Mouse (Mus musculus): ENCODE data around the gene Pdzd9. TPM values are rescaled to one million over a fixed set of nuclear protein-coding genes. Genes with fewer than 3 reads are reported as not detected.
"Not testable (repeated sequence)": the region's sequence is repeated elsewhere in the genome, so short reads cannot be mapped to it uniquely, and the experiment has no call there.

Gene Pdzd9
- polyA plus RNA-seq (2014; fragmentation: Nextera tagmentation; extraction: Ambion mirVana), result 0.33 and 0.50 TPM in 2 replicates

DNA sequence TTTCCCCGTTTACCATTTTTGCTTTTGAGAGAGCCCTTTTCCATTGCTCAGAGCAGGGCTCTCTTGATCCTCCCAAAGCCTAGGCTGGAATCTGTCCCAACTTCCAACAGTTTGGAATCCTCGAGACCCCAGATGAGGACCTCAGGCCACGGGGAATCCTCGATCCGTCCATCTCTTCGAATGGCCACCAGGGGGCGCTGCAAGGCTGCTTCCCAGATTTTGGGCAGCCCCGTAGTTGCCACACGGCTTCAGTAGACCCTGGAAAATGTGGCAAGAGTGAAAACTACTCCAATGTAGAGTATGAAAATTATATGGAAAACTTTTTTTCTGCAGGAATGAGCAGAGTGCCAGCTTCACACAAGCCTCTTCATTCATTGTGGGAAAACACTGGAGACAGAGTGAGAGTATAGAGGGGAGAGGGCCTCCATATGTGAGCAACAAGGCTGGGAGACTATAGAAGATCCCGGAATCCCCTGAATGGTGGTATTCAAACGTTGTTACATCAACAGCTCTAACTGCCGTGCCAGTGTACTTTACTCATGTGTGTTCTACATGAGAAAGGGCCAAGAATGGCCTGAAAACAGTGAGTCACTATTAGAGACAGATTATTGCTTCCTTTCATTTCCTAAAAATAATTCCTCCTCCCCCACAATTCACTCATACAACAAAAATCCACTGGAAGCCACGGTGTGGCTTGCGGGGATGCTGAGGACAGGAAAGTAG, at the start of gene Pdzd9:
TSS of gene Pdzd9 (minus strand) at position 191 of the 723 bp plus-strand sequence.
- no peaks in the 10 kb centered on the region for H3K4me1 ChIP-seq (ENCODE audit: control insufficient read depth, insufficient read depth, low read length)
- H3K27ac ChIP-seq (replicated peaks; ENCODE audit: low read depth, low read length), result no peak within 1 kb of the TSS
- no peak within 1 kb of the TSS for H3K4me2 ChIP-seq (ENCODE audit: low read depth, low read length)
- no peaks in the 10 kb centered on the region for H3K9me3 ChIP-seq (replicated peaks; ENCODE audit: control insufficient read depth, low read length)
- 20% methylated on average over 14 of the region's 14 CpGs for WGBS
- peak; percentile 86 for DNase-seq (ENCODE audit: low spot score)
- ATAC-seq (replicated peaks; ENCODE audit: insufficient number of reproducible peaks, low FRiP score, low TSS enrichment, low read depth), result peak; percentile 66; the same call in 1 of the 2 replicates
- H3K4me3 ChIP-seq (ENCODE audit: low read depth, low read length), result no peak within 1 kb of the TSS
- H3K27me3 ChIP-seq (ENCODE audit: control insufficient read depth, insufficient read depth, low read length), result no peaks in the 10 kb centered on the region; the same call in 1 of the 2 replicates
- H3K36me3 ChIP-seq (replicated peaks; ENCODE audit: control insufficient read depth, insufficient read depth, low read depth, low read length), result no peaks in the 10 kb centered on the region
- no peak within 1 kb of the TSS for H3K9ac ChIP-seq (replicated peaks; ENCODE audit: low read length)

DNA sequence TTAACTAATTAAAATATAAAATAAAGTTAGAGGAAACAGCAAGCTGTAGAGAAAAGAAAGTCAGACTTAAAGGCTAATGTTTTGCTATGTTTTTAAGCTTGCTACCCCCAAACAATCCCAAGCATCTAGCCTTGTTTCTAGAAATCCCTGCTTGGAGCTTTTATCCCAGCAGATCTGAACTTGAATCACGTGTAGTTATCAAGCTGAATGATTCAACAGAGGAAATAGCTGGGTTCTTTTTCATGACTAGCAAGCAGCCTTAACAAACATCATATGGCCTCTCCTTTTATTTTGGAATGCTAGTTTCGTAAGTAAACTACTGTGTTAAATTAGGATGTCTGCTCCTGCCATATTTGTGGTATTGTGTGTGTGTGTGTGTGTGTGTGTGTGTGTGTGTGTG, 47.1 kb upstream of the Pdzd9 start:
- Histone ChIP-seq H3K27ac (replicated peaks; ENCODE audit: low read depth, low read length) (no peak overlapping the region), H3K4me1 (ENCODE audit: control insufficient read depth, insufficient read depth, low read length) (no peaks in the 10 kb centered on the region), H3K9ac (replicated peaks; ENCODE audit: low read length) (no peak overlapping the region), H3K36me3 (replicated peaks; ENCODE audit: control insufficient read depth, insufficient read depth, low read depth, low read length) (no peaks in the 10 kb centered on the region; the same call in 1 of the 2 replicates), H3K4me2 (ENCODE audit: low read depth, low read length) (no peak overlapping the region), H3K9me3 (replicated peaks; ENCODE audit: control insufficient read depth, low read length) (no peaks in the 10 kb centered on the region), H3K27me3 (ENCODE audit: control insufficient read depth, insufficient read depth, low read length) (no peaks in the 10 kb centered on the region), H3K4me3 (ENCODE audit: low read depth, low read length) (no peak overlapping the region)
- 62% methylated on average over 2 of the region's 2 CpGs for WGBS
- ATAC-seq (replicated peaks; ENCODE audit: insufficient number of reproducible peaks, low FRiP score, low TSS enrichment, low read depth) (no peak), DNase-seq (ENCODE audit: low spot score) (no peak)

DNA sequence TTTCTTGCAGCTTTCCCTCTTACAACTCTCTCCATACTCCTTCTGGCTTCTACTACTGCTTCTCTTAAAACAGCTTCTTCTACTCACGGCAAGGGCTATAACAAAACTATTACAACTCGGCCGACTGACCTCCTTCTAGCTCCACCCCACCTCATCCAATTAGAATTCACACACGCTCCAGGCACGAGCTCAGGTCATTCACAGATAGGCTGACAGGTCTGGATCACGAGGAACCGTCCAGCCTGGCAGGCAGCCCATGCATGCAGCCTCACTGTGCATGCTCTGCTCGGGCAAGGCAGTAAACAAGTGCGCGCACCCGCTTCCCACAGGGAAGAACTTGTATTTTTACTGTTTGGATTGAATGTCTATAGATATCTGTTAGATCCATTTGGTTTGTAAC, 43.8 kb upstream of the Pdzd9 start:
- 94% methylated on average over 11 of the region's 11 CpGs for WGBS
- ATAC-seq (replicated peaks; ENCODE audit: insufficient number of reproducible peaks, low FRiP score, low TSS enrichment, low read depth); DNase-seq (ENCODE audit: low spot score); H3K27me3 ChIP-seq (ENCODE audit: control insufficient read depth, insufficient read depth, low read length); H3K27ac ChIP-seq (replicated peaks; ENCODE audit: low read depth, low read length); H3K36me3 ChIP-seq (replicated peaks; ENCODE audit: control insufficient read depth, insufficient read depth, low read depth, low read length); H3K4me2 ChIP-seq (ENCODE audit: low read depth, low read length); H3K9me3 ChIP-seq (replicated peaks; ENCODE audit: control insufficient read depth, low read length); H3K4me1 ChIP-seq (ENCODE audit: control insufficient read depth, insufficient read depth, low read length); H3K9ac ChIP-seq (replicated peaks; ENCODE audit: low read length); H3K4me3 ChIP-seq (ENCODE audit: low read depth, low read length): not testable (repeated sequence)

DNA sequence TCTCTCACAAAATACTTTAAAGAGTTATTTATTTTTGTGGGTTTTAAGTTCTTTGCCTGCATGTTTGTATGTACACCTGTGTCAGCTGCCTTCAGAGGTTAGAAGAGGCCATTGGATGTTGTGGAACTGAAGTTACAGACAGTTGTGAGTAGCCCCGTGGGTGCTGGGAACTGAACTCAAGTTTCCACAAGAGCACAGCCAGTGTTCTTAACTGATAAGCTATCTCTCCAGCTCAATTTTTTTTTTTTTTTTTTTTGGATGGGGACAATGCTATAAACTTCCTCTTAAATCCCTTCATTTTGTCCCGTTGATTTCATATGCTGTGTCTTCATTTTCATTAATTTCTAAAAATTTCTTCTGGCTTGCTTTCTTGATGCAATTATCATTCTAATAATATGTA, 43.1 kb upstream of the Pdzd9 start:
- H3K4me2 ChIP-seq (ENCODE audit: low read depth, low read length), result no peak overlapping the region
- DNase-seq (ENCODE audit: low spot score) (no peak), ATAC-seq (replicated peaks; ENCODE audit: insufficient number of reproducible peaks, low FRiP score, low TSS enrichment, low read depth) (no peak)
- no peaks in the 10 kb centered on the region for H3K9me3 ChIP-seq (replicated peaks; ENCODE audit: control insufficient read depth, low read length)
- no peaks in the 10 kb centered on the region for H3K36me3 ChIP-seq (replicated peaks; ENCODE audit: control insufficient read depth, insufficient read depth, low read depth, low read length)
- H3K9ac ChIP-seq (replicated peaks; ENCODE audit: low read length), result no peak overlapping the region
- 93% methylated on average over 2 of the region's 2 CpGs for WGBS
- no peak overlapping the region for H3K27ac ChIP-seq (replicated peaks; ENCODE audit: low read depth, low read length)
- no peaks in the 10 kb centered on the region for H3K4me1 ChIP-seq (ENCODE audit: control insufficient read depth, insufficient read depth, low read length)
- no peak overlapping the region for H3K4me3 ChIP-seq (ENCODE audit: low read depth, low read length)
- no peaks in the 10 kb centered on the region for H3K27me3 ChIP-seq (ENCODE audit: control insufficient read depth, insufficient read depth, low read length)

DNA sequence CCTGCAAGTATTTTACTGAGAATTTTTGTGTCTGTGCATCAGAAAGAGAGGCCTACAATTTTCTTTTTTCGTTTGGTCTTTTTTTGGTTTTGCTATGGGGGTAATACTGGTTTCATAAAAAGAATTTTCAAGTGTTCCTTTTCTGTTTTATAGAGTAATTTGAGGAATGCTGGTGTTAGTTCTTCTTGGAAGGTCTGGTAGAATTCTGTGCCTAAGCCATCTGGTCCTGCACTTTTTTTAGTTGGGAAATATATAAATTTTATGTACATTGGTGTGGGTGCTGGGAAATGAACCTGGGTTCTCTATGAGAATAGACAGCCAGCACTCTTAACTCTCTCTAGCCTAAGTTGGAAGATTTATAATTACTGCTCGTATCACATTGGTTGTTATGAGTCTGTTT, 41.9 kb upstream of the Pdzd9 start:
- no peaks in the 10 kb centered on the region for H3K36me3 ChIP-seq (replicated peaks; ENCODE audit: control insufficient read depth, insufficient read depth, low read depth, low read length)
- no peak overlapping the region for H3K4me2 ChIP-seq (ENCODE audit: low read depth, low read length)
- no peak overlapping the region for H3K4me3 ChIP-seq (ENCODE audit: low read depth, low read length)
- H3K27me3 ChIP-seq (ENCODE audit: control insufficient read depth, insufficient read depth, low read length), result no peaks in the 10 kb centered on the region
- H3K9me3 ChIP-seq (replicated peaks; ENCODE audit: control insufficient read depth, low read length), result no peaks in the 10 kb centered on the region
- no peak overlapping the region for H3K9ac ChIP-seq (replicated peaks; ENCODE audit: low read length)
- ATAC-seq (replicated peaks; ENCODE audit: insufficient number of reproducible peaks, low FRiP score, low TSS enrichment, low read depth) (no peak), DNase-seq (ENCODE audit: low spot score) (no peak)
- 92% methylated on average over 2 of the region's 2 CpGs for WGBS
- no peaks in the 10 kb centered on the region for H3K4me1 ChIP-seq (ENCODE audit: control insufficient read depth, insufficient read depth, low read length)
- no peak overlapping the region for H3K27ac ChIP-seq (replicated peaks; ENCODE audit: low read depth, low read length)

DNA sequence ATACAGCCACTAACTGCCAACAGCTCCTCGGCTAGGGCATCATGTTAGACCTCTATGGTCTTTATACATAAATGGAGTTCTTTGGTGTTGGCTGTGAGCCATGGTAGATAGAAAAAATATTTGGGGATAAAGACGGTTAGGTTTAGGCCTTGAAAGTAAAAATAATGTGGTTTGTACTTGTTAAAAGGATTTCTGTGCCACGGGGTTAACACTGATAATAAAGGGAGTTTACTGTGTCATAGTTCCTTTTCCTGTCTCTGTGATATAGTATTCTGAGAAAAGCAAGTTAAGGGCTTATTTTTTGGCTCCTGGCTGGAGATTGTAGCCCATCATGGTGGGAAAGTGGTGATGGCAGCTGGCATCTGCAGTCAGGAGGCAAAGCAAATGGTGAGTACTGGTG, 33.7 kb upstream of the Pdzd9 start:
- H3K36me3 ChIP-seq (replicated peaks; ENCODE audit: control insufficient read depth, insufficient read depth, low read depth, low read length), result no peaks in the 10 kb centered on the region

DNA sequence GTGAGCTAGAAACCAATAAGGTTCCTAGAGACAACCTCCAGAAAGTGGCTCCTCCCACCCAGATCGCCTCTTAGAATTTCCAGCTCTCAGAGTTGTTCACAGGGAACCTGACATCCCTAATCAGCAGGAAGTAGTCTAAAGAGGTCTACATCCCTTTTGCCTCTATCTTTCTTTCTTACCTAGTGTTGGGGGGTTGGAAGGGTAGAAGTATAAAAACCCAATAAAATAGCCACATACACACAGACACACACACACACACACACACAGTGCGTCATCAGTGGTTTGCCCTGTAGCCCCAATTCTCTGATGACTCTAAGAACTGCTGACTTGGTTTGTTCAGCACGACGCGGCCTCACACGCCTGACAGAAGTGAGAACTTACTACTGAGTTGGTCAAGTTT, 29.4 kb upstream of the Pdzd9 start:
- H3K27ac ChIP-seq (replicated peaks; ENCODE audit: low read depth, low read length), result no peak overlapping the region
- H3K27me3 ChIP-seq (ENCODE audit: control insufficient read depth, insufficient read depth, low read length), result no peaks in the 10 kb centered on the region
- no peaks in the 10 kb centered on the region for H3K36me3 ChIP-seq (replicated peaks; ENCODE audit: control insufficient read depth, insufficient read depth, low read depth, low read length)
- no peaks in the 10 kb centered on the region for H3K9me3 ChIP-seq (replicated peaks; ENCODE audit: control insufficient read depth, low read length)
- DNase-seq (ENCODE audit: low spot score) (no peak), ATAC-seq (replicated peaks; ENCODE audit: insufficient number of reproducible peaks, low FRiP score, low TSS enrichment, low read depth) (no peak)
- no peak overlapping the region for H3K4me2 ChIP-seq (ENCODE audit: low read depth, low read length)
- no peak overlapping the region for H3K4me3 ChIP-seq (ENCODE audit: low read depth, low read length)
- H3K4me1 ChIP-seq (ENCODE audit: control insufficient read depth, insufficient read depth, low read length), result no peaks in the 10 kb centered on the region
- WGBS, result 95% methylated on average over 6 of the region's 6 CpGs
- H3K9ac ChIP-seq (replicated peaks; ENCODE audit: low read length), result no peak overlapping the region

More for the DNA sequence above, 33.7 kb upstream of the Pdzd9 start:
- DNase-seq (ENCODE audit: low spot score), result no peak
- H3K27ac ChIP-seq (replicated peaks; ENCODE audit: low read depth, low read length), result no peak overlapping the region
- H3K4me3 ChIP-seq (ENCODE audit: low read depth, low read length), result no peak overlapping the region
- no peaks in the 10 kb centered on the region for H3K4me1 ChIP-seq (ENCODE audit: control insufficient read depth, insufficient read depth, low read length)
- H3K27me3 ChIP-seq (ENCODE audit: control insufficient read depth, insufficient read depth, low read length), result no peaks in the 10 kb centered on the region
- H3K4me2 ChIP-seq (ENCODE audit: low read depth, low read length), result no peak overlapping the region
- H3K9me3 ChIP-seq (replicated peaks; ENCODE audit: control insufficient read depth, low read length), result no peaks in the 10 kb centered on the region
- WGBS, result 87% methylated on average over 3 of the region's 3 CpGs
- no peak overlapping the region for H3K9ac ChIP-seq (replicated peaks; ENCODE audit: low read length)
- ATAC-seq (replicated peaks; ENCODE audit: insufficient number of reproducible peaks, low FRiP score, low TSS enrichment, low read depth), result no peak

DNA sequence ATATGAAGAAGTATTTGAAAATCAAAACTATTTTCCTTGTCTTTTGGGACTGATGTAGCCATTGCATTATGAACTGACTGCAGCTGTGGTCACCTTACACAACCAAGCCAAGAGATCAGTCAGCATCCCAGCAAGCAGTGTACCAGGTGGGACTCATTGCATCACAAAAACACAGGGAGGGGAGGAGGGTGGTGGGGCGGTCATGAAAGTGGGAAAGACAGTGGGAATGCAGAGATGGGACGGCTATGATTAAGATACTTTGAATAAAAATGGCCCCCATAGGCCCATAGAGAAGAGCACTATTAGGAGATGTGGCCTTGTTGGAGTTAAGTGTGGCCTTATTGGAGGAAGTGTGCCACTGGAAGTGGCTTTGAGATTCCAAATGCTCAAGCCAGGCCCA, 26.2 kb upstream of the Pdzd9 start:
- Histone ChIP-seq H3K4me1 (ENCODE audit: control insufficient read depth, insufficient read depth, low read length) (no peaks in the 10 kb centered on the region), H3K27me3 (ENCODE audit: control insufficient read depth, insufficient read depth, low read length) (no peaks in the 10 kb centered on the region), H3K9ac (replicated peaks; ENCODE audit: low read length) (no peak overlapping the region), H3K4me3 (ENCODE audit: low read depth, low read length) (no peak overlapping the region), H3K4me2 (ENCODE audit: low read depth, low read length) (no peak overlapping the region), H3K9me3 (replicated peaks; ENCODE audit: control insufficient read depth, low read length) (no peaks in the 10 kb centered on the region), H3K36me3 (replicated peaks; ENCODE audit: control insufficient read depth, insufficient read depth, low read depth, low read length) (no peaks in the 10 kb centered on the region), H3K27ac (replicated peaks; ENCODE audit: low read depth, low read length) (no peak overlapping the region)
- ATAC-seq (replicated peaks; ENCODE audit: insufficient number of reproducible peaks, low FRiP score, low TSS enrichment, low read depth) (no peak), DNase-seq (ENCODE audit: low spot score) (no peak)
- WGBS, result 96% methylated on average over 2 of the region's 2 CpGs
